Mouse (Mus musculus) urinary bladder, postnatal 36 days (tissue): ENCODE data around the gene B4galnt4.
"Not testable (repeated sequence)": the region's sequence is repeated elsewhere in the genome, so short reads cannot be mapped to it uniquely, and the experiment has no call there.

Source experiments
- DNase-seq, 2 experiments: peaks; one replicate each; pipeline ENCODE4 v3.0.0; 2022; ENCODE audit warnings: low spot score in 2 of 2, mixed read lengths in 1 of 2

B4galnt4 gene

DNA sequence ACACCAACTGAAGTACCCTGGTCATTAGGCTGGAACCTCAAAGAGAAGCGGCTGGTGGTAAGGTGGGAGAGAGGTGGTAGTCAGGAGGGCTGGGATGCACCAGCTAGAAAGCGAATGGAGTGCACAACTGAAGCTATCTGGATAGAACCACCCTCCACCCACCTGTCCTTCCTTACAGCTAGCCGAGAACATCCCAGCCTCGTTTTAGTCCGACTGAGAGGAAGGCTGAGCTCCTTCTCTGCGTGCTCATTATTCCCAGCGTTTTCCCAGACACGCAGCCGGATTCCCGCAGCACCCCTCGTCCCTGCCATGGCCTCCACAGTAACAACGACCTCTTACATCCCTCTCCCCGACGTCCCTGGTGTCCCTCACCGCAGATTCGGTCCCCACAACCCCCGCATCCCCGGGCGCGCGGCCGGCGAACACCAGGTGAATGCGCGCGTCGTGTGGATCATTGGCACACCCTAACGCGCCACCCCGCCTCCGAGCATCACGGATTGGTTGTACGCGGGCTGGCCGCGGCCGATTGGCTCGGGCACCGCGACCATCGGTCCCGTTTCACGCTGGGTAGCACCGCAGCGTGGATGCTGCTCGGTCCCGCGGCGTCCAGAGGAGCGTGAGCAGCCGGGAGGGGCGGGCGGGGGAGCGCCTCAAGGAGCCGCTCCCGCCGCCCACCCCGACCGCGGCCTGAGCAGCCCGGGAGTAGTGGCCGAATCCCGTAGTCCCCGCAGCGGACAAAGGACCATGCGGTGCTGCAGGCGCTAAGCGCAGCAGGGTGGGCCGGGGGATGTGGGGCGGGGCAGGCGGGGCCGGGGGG, at the start of gene B4galnt4:
Gene B4galnt4 (plus strand): TSS at position 679 of the 817 bp plus-strand sequence.
- DNase-seq: peak; percentile 28 to 62

DNA sequence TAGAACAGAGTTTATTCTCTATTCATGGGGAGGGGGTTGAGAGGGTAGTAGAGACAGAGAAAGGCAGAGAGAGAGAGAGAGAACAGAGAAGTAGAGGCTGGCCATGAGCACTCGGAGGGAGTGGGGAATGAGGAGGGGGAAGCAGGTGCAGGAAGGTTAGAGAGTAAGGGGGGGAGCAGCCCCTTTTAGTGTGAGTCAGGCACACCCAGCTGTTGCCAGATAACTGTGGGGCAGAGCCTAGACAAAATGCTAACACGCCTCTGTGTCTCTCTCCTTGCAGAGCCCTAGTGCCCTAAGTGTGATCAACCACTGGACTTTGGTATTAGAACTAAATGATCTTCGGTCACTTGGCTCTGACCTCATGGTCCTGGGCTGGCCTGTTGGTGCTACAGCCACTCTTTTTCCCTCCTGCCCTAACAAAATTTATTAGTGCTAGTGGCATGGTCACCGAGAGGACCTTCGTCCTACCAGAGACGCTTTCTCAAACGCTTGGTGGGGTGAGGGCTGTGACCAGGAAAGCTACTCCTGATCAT, 49.6 kb upstream of the B4galnt4 start:
- no peak for DNase-seq

DNA sequence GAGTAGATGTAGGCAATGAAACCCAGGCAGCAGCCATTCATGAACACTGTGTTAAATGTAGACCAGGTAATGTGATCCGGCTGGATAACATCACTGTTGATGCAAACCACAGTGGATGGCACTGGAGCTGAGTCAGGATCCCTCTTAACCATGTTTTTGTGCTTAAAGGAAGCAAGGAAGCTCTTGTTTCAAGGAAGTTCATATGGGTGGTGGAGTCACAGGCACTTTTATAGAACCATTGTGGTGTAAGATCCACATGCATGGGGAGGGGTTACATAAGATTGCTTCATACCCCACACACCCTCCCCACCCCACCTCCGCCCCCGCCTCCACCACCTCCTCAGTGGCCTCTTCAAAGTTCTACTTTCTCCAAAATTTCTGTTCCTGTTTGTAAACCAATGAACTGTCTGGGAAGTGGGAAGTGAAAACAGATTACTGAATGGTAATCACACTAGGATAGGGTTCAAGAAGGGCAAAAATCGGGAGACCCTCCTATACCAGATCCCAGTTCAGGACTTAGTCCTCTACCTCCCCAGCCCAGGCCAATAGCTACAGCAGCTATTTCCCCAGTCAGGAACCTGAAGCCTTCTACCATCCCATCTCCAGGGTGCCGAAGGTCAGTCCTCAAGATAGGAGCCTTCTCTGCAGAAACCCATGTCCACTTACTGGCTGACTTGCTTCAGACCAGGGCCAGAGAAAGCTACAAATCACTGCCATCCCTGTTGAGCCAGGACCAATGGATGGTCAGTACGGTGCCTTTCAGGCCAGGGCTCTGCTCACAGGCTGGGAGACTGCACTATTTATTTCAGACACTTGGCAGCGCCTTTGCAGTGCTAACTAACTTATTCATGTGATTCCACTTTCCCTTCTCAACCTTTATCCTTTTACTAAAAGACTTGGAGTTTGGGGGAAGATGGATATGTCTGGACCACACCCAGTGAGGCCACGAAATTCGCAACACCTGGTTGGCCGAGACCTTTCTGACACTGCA, 43.9 kb upstream of the B4galnt4 start:
- no peak for DNase-seq

DNA sequence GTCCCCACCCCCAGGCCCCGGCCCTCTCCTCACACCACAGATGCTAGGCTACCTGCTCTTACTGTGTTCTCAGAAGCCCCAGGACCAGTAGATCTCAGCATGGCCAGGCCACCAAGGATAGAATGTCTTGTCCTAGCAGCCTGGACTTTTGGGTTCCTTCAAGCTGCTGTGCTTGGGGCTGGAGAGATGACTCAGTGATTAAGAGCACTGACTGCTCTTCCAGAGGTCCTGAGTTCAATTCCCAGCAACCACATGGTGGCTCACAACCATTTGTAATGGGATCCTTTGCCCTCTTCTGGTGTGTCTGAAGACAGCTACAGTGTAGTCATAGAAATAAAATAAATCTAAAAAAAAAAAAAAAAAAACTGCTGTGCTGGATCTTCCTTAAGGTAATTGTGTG, 43.1 kb upstream of the B4galnt4 start, which contains the start of gene Ifitm6:
Gene Ifitm6 (minus strand): TSS at position 101 of the 400 bp plus-strand sequence.
- DNase-seq: not testable (repeated sequence)

DNA sequence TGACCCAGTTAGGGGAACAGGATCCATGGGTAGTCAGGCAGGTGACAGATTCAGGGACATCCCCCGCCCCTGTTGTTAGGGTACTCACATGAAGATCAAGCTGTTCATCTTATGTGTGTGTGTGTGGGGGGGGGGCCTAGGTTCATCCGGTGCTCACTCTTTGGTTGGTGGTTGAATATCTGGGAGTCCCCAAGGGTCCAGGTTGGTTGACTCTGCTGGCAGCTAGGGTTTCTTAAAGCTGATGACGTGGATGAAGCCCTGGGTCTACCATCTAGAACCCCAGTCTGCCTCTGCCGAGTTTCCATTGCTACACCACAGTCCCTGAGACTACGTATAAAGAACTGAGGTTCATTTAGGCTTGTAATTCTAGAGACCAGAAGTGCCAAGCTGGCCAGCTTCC, 41.9 kb upstream of the B4galnt4 start:
- DNase-seq: no peak

DNA sequence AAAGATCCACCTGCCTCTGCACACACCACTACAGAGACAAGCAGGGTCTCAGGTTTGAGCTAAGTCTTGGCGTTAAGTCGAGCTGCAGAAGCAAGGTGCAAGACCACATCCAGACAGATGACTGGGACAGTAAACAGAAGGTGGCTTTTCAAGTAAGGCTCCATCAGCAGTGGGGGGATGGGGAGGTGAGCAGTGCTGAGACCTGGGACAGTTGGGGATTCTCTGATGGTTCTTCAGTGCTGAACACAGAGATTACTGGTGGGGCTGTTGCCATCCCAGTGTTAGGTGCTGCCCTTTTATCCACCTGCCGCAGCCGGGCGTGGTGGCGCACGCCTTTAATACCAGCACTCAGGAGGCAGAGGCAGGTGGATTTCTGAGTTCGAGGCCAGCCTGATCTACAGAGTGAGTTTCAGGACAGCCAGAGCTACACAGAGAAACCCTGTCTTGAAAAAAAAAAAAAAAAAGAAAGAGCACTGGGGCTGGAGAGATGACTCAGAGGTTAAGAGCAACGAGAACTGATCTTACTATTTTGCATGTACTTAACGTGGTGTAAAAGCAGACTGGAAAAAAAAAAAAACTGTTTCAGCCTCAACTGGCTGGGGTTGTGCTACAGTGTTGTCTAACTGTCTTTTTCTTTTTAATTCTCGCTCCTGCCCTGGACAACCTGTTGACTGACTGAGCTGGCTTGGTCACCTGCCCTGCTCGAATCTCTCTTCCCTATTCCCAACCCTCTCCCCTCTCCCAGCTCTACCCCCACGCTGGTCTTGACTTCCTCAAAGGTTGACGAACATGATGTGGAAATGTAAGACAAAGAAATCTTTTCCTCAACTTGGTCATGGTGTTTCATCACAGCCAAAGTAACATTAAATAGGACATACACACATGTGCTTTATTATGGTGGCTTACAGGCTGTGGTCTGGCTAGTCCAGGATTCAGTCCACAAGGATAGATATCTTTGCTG, 39.1 kb upstream of the B4galnt4 start:
- no peak for DNase-seq

DNA sequence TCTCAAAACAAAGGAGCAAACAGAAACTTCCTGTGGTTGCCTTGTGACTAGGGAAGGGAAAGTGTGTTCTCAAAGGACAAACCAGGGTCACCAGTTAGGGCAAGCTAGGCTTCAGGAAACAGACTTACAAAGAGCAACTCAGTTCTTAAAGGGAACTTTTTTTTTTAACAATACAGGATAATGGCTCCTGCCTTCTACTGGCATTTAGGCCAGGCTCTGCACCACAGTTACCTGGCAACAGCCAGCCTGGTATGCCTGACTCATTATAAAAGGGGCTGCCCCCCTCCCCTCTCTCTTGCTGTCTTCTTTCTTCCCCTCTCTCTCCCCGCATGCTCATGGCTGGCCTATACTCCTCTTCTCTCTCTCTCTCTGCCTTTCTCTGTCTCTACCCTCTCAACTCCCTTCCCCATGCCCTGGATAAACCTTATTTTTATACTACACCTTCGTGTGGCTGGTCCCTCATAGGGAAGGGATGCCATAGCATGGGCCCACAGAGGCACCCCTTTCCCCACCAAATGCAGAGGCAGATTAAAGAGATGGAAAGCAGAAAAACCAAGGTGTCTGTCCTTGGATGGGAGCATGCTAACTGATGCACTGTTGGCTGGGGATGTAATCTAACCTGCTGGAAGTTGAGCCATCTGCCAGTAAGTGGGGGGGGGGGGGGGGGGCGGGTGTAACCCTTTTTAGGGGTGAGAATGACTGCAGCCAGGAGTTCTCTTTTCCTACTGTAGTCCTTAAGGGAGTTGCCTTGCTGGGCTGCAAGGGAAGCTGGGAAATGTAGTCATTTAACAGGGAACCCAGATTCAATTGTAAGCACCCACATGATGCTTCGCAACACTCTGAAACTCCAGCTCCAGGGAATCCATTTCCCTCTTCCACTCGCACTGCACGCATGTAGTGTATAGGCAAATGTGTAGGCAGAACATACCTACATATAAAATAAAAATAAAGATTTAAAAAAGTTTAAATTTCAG, 35.8 kb upstream of the B4galnt4 start:
- no peak for DNase-seq

DNA sequence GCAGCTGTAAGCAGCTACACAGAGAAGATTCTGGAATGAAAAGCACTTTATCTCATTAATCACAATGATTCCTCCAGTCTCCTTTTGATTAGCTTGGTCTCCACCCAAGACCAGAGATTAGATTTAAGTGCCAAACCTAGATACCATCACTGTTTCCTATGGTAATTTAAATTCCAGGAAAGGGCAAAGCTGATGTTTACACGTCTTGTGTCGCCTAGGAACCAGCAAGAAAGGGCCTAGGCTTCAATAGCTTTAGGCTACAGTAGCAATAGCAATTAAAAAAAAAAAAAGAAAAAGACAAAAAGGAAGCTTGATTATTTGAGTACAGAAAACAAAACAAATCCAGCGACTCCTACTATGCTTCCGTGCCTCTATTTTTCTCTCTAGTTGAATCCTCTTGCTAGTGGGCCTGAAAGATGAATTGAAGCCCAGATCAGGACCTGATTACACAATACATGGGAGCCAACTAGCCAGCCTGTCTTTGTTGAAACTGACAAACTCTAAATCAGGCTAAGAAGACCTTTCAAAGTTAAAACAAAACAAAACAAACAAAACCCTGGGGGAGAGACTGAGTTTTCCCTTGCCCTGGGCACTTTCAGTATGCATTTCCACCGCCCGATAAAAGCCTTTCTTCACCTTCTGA, 34.7 kb upstream of the B4galnt4 start:
- DNase-seq: no peak

DNA sequence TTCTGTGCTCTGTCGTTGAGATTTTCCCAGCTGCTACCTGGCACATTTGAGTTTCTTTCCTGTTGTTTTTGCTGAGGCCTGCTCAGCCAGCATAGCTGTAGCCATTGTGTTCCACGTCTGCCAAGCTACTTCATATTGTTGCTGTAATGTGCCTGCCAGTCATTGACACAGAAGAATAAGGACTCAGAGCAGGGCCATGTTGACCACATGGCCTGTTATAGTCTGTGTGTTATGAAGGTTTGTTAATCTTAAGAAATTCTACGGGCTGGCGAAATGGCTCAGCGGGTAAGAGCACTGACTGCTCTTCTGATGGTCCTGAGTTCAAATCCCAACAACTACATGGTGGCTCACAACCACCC, 34.2 kb upstream of the B4galnt4 start:
- DNase-seq: no peak

DNA sequence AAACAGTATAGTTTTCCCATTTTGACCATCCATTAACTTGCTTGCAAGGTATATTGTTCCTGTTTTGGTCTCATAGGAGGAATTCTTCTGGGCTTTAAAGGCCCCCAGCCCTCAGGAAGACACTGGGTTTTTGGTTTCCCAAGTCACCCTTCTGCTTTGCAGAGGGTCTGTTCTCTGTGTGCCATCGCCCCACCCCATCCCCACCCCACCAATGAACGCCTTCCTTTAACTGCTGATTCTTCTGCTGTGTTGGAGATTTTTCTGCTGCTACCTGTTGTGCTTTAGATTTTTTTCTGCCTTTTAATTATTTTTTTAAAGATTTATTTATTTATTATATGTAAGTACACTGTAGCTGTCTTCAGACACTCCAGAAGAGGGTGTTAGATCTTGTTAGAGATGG, 32.1 kb upstream of the B4galnt4 start, which contains the start of gene Gm17387:
Gene Gm17387 (plus strand): TSS at position 301 of the 400 bp plus-strand sequence.
- no peak for DNase-seq

DNA sequence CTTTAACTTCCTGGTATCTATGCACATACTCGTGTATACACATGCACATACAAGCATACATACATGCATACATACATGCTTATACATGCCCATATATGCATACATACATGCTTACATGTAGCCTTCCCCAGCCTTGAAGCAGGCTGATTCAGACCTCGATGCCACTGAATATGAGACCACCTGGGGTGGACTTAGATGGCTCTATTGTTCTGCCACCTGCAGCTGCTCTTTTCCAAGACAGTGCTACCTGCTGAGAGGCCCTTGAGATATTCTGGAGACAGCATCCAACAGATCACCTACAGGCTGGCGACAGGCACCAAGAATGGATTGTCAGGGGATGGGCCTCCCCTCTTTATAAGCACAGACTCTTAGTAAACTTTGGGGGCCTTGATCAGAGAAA, 30.5 kb upstream of the B4galnt4 start:
- DNase-seq: no peak

DNA sequence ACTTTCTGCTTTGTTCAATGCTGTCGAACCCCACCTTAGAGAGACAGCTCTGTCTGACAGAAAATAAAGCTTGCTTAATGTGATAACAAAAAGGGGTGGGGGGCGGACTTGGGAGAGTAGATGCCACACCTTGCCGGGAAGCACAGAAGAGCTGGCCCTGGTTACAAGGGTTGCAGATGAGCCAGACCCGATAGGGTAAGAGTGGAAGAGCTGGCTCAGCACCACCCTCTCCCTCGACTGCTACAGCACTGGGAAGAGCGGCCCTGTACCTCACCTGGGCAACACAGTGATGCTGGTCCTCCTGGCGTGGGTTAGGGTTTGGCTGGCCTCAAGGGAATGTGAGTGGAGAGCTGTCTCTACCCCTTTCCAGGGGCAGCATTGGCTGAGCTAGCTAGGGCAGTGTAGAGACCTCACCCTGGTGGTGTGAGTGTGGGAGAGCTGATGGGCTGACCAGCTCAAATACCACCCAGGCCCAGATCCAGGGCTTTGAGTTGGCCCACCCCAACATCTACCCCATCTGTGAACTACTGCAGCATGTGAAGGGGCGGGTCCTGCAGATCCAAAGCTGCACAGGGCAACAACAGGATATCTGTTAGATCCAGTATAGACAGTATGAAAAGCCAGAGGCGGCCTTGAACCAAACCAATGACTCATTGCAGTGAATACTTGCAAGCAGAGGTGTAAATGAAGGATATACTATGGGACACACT, 28.3 kb upstream of the B4galnt4 start:
- no peak for DNase-seq

DNA sequence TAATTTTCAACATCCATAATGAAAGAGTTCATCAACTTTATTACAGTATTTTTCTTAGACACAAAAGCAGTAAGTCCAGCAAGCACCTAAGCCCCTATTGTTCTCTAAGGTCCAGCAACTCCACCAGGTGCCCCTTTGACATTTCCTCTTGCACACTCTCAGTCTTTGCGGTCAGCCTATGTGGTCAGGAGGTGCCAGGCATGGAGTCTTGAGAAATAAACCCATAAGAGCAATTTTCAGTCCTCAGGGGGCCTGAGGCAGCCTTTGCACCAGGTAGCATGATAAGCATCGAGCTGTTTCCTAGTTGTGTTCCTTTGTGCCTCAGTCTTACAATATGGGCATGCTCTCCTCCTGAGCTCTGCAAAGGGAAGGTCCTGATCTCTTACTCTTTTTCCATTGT, 24.3 kb upstream of the B4galnt4 start:
- not testable (repeated sequence) for DNase-seq

DNA sequence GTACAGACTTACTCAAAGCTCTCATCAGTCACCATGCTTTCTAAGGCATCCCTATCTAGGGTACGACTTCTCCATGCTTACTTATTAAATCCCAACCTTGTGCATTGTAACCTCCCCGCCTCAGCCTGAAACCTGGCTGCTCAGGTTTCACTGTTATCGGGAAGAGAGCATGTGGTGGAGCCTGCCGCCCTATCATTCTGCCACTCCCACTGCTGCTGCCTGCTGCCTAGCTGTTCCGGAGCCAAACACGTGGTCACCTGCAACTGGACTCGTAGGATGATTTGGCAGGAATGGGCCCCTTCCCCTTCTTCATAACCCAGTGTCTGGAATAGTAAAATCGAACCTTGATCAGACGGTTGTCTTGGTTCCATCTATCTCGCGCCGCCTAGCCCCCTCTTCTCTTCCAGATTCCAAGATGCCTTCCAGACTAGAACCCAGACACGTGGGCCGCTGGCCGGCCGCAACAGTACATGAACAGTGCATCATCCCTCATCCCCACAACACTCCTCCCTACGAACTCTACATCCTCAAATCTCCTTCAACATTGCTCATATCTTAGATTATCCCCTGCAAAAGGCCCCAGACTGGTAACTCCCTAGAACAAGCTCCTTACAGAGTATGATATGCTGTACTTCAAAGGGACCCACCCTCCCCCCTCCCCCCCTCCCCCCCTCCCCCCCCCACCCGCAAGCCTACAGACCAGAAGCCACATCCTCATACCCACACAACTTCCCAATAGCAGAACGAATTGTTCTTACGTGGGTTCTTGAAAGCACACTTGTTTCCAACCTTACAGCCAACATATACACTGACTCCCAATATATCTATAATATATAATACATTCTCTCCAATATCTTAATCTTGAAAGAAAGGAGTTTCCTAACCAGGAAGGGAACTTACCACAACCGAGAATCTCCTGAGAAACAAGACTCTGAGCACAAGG, 22.5 kb upstream of the B4galnt4 start:
- DNase-seq: no peak

DNA sequence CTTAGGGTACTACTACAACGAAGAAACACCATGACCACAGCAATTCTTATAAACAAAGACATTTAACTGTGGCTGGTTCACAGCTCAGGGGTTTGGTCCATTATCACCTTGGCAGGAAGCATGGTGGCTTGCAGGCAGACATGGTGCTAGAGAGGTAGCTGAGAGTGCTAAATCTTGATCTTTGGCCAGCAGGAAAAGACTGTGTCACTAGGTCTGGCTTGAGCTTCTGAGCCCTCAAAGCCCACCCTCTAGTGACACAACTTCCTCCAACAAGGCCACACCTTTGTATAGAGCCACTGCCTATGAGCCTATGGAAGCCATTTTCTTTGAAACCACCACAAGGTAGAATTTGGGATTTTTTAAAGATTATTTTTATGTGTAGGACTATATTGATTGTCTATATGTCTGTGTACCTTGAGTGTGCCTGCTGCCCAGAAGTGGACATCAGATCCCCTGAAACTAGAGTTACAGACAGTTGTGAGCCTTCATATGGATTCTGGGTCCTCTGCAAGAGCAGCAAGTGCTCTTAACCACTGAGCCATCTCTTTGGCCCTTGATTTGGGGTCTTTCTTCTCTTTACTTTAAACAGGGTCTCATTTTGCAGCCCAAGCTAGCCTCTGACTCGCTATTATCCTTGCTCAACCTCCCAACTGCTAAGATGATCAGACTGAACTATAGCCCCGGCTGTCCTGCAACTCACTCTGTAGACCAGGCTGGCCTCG, 21.4 kb upstream of the B4galnt4 start:
- DNase-seq: no peak

DNA sequence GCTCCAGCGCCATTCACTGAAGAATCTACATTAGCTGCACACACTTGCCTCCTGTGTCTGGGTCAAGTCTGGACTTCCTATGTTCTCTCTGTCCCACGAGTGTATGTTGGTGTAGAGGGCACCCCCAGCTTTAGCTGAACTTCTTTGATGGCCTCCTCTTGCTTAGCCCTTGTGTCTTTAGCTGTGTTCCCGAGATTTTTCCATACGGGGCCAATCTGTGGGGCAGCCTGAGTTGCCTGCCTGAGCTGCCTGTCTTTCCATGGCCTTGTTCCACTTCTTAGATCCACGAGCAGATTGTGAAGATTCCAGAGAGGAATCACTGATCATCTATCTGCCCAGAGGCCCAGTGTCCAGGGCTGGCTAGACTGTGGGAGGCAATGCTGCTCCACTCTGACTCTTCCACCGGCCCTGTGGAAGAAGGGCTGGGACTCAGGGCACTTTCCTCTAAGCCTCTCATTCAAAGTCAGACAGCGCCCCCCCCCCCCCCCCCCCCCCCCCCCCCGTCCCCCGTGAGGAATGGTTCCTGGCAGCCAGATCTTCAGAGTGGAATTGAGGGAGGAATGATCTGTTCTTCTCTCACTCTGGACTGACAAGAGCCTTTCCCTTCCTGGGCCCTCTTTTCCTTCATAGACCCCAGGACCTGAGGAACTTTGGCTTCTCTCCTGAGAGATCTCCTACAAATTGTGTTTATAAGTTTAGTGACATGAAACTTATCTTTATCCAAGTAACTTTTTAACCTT, 19.9 kb upstream of the B4galnt4 start:
- no peak for DNase-seq
